Mouse (Mus musculus) layer of hippocampus, adult 9-10 months (tissue): ENCODE data around the gene Gm42688.
A peak's percentile ranks its signal among the peaks of the same experiment; 100 is the strongest.

Experiments used
- DNase-seq: peaks from one replicate; pipeline ENCODE4 v3.0.0; 2022; ENCODE audit warnings: low spot score

The Gm42688 gene

GRCm38 (mm10) chr6:83086121-83087035, 15.0 kb upstream of the Gm42688 start, which contains the start of gene Lbx2:
TSS of gene Lbx2 (plus strand) at chr6:83086367.
- DNase-seq: no peak

- DNase-seq: no peak
Observed at GRCm38 (mm10) chr6:83087205-83087925, 14.1 kb upstream of the Gm42688 start.

DNA sequence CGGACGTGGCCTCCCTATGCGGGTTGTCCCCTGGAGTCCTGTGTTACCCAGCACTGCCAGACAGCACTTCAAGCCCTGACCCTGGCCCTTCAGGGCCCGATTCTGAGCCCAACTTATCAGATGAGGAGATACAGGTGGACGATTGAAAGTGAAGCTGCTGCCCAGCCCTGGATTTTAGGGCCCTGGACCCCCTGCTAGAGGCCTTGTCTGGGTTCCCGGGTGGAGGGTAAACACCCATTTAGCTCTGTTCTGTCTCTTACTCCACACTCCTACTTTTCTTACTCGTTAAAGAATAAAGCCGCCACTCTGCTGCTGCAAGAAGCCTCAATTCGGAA, 13.5 kb upstream of the Gm42688 start:
- DNase-seq: no peak

DNA sequence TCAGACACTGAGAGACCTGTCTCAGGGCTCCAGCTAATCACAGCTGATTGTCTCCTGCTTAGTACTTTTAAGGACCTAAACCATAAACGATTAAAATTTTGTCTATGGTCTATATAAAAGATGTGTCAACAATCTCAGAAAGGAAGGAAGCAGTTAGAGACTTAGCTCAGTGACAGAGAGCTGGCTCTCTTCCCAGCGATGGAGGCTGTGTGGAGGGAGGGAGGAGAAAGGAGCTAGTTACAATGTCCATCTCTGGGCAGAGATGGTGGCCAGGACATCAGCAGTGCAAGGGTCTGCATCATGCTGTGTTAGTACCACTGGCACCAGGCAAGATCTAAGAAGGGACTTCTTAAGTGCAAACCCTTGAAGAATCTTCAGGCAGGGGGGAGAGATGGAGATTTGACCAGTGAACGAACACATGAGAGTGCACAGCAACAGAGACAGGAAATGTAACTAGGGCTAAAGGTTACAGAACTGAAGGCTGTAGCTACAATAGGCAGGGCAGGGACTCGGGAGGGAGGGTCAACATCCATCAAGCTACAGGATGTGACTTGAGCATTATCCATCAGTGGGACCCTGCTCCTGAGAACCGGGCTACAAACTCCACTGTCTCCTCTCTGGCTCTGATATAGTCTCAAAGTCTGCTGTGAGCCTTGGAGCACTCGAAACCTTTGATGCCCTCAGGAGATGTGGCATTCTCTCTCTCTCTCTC, 8.8 kb upstream of the Gm42688 start:
- no peak for DNase-seq

GRCm38 (mm10) chr6:83095968-83096367, 5.4 kb upstream of the Gm42688 start:
- no peak for DNase-seq

GRCm38 (mm10) chr6:83098411-83098810, 3.0 kb upstream of the Gm42688 start:
- no peak for DNase-seq

DNA sequence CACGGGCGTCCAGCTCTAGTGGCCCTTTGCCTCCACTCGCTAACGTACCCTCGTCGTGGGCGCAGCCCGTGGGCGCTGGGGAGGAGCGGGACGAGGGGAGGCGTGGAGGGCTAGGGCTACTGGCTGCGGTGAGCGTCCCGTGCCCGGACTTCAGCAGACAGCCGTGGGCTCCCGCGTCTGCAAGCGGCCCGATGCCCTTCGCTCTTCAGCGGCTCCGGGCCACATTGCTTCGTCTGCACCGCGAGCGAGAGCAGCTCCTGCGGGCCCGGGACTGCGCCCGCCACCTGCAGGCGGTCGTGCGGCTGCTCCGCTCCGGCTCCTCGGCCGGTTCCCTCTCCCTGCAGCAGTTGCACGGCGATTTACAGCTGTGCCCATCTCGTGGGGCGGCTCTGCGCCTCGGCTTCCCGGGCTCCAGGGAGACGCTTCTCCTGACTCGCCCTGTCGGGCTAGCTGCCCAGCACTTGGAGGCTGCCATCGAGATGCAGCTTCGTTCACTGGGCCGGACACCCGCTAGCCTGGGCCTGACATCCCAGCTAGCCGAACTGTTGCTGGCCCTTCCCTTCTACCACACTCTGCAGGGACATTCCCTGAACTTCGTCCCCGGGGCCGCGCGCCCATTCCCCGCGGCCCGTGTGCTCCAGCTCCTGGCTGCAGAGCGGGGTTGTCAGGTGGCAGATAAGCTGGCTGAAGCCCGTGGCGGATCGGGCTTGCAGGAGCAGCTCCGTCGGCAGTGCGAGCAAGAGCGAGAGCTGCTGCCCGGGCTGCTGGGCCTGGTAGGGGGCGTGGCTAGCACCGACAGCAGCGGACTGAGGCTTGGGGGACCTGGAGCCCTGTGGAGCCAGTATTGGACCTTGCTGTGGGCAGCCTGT, 505 bp downstream of the Gm42688 start:
- DNase-seq: no peak

DNA sequence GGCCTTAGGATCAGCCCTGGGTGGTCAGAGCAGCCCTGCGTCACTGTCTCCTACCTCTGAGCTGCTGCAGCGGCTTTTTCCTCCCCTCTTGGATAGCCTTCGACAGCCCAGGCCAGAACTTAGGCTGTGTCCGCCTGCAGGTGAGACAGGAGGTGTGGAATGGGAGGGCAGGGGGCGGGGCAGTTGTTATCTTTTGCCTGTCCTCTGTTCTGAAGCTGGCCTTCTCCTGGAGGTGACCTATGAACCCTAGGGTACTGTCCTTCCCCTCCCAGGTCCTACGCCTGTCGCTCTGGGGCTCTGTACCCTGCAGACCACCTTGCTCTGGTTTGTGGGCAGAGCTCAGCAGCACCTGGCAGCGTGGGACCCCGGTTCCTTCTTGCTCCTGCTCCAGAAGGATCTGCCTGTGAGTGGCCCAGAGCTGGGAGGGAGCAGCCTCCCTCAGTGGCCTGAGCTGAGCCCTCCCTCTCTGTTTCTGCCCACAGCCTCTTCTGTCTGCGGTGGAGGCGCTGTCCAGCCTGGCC, 1.8 kb downstream of the Gm42688 start:
- DNase-seq: no peak

DNA sequence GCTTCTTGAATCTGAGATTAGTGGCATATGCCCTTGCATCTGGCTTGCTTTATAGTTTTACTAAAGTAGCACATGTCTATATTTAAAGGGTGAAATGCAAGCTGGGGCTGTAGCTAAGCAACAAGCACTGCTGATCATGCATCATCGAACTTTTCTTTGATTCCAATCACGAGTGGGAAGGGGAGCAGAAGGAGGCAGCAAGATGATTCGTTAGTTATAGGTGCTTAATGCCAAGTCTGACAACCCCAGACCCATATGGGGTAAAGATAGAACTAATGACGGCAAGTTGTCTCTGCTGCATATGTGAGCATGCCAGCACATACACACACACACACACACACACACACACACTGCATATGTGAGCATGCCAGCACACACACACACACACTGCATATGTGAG, 2.7 kb downstream of the Gm42688 start:
- no peak for DNase-seq

- no peak for DNase-seq
Observed at GRCm38 (mm10) chr6:83107566-83108400, 6.4 kb downstream of the Gm42688 start.

DNA sequence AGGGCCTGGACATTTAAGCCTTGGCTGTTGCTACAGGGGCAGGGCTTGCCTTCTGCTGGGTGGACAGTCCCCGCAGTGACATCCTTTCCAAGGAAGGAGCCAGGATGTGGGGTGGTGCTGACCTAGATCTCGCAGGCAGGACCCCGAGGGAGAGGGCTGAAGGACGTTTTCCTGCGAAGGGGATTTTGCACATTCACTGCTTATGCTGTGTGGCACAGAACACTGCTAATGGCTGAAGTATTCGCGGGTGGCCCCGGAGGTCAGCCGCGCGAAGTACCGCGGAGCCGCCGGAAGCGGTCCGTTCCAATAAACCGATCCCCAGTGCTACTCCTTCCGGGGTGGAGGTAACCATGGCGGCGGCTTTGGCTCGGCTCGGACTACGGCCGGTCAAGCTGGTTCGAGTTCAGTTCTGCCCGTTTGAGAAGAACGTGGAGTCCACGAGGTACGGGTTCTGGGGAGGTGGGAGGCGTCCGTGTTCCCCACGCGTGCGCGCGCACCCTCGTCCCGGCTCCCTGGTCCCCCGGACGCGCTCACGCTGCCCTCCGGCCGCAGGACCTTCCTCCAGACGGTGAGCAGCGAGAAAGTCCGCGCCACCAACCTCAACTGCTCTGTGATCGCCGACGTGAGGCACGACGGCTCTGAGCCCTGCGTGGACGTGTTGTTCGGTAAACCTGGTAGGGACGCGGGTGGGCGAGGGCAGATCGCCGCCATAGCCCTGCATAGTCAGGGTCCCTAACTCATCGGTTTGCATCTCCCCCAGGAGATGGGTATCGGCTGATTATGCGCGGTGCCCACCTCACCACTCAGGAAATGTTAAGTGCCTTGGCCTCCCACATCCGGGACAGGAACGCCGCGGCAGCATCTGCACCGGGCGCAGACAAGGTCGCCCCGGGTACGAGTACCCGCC, 7.6 kb downstream of the Gm42688 start, which contains the start of gene Mrpl53:
Gene Mrpl53, plus strand, starts transcription at position 279 of the 907 bp plus-strand sequence.
- DNase-seq: no peak

- DNase-seq: no peak
Observed at GRCm38 (mm10) chr6:83111510-83112136, 10.2 kb downstream of the Gm42688 start.

- peak; percentile 67 for DNase-seq
Observed at GRCm38 (mm10) chr6:83115011-83115671, 13.7 kb downstream of the Gm42688 start, which contains the start of gene Mogs. TSS of gene Mogs (plus strand) at chr6:83115496.

- DNase-seq: no peak
Observed at GRCm38 (mm10) chr6:83115682-83116372, 14.4 kb downstream of the Gm42688 start.

DNA sequence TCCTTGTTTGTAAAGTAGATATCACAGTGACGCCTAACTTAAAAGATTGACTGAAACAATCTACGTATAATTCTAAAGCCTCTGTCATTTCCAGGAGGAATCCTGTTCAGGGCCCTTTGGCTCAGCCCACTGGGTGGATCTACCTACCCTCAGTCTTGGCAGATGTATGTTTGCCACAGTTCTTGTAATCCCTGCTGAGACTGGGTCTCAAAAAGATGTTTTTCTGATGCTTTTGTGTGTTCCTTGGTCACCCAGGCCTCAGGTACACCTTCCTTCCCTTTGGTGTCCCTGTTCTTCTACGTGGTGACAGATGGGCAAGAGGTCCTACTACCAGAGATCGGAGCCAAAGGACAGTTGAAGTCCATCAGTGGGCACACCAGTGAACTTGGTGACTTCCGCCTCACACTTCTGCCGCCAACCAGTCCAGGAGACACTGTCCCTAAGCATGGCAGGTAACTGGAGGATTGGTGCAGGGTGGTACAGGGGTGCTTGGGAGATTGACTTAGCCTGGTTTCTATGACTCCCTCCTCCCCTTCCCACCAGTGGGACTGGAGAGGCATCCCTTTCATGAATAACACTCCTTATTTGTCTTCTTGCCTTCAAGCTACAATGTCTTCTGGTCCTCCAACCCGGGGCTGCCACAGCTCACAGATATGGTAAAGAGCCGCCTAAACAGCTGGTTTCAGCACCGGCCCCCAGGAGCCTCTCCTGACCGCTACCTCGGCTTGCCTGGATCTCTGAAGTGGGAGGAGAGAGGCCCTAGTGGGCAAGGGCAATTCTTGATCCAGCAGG, 15.2 kb downstream of the Gm42688 start:
- no peak for DNase-seq

DNA sequence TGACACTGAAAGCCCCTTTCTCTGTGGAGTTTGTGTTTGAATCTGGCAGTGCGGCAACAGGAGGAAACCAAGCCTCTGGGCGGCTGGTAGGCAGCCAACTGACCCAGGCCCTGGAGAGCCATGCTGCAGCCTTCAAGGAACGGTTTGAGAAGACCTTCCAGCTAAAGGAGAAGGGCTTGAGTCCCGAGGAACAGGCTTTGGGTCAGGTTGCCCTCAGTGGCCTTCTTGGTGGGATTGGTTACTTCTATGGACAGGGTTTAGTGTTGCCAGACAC, 15.7 kb downstream of the Gm42688 start:
- DNase-seq: no peak

GRCm38 (mm10) chr6:83117616-83118015, 16.2 kb downstream of the Gm42688 start:
- DNase-seq: no peak
